Mouse (Mus musculus): ENCODE measurements around the gene Sema4g. TPM values are rescaled to one million over a fixed set of nuclear protein-coding genes. Genes with fewer than 3 reads are reported as not detected.
A peak's percentile ranks its signal among the peaks of the same experiment; 100 is the strongest.

Gene Sema4g
- polyA plus RNA-seq, 1 experiment from 2014 or later: 11.0 TPM

DNA sequence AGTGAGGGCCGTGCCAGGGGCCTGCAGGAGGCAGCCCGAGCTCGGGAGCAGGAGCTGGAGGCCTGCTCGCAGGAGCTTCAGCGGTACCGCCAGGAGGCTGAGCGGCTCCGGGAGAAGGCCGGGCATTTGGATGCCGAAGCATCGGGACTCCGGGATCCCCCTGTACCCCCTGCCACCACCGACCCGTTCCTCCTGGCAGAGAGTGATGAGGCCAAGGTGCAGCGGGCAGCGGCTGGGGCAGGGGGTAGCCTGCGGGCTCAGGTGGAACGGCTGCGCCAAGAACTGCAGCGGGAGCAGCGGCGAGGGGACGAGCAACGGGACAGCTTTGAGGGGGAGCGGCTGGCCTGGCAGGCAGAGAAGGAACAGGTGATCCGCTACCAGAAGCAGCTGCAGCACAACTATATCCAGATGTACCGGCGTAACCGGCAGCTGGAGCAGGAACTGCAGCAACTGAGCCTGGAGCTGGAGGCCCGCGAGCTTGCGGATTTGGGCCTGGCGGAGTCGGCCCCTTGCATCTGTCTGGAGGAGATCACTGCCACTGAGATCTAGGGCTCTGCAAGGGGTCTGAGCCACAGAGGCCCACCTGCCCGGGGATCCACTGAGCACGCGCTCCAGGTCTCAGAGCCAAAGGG lies 37.2 kb downstream of the Sema4g start:
- Histone ChIP-seq H3K9me3 (replicated peaks; ENCODE audit: control insufficient read depth, low read length) (no peaks in the 10 kb centered on the region), H3K4me3 (ENCODE audit: low read depth, low read length) (no peak overlapping the region), H3K9ac (ENCODE audit: low read length) (no peak overlapping the region), H3K36me3 (ENCODE audit: control insufficient read depth, insufficient read depth, low read length) (peaks cover 66% of the 10 kb centered on the region), H3K4me1 (ENCODE audit: control insufficient read depth, insufficient read depth, low read length) (no peaks in the 10 kb centered on the region), H3K27ac (ENCODE audit: low read depth, low read length) (no peak overlapping the region), H3K4me2 (ENCODE audit: low read length) (no peak overlapping the region), H3K27me3 (replicated peaks; ENCODE audit: control insufficient read depth, insufficient read depth, low read length) (no peaks in the 10 kb centered on the region)
- 90% methylated on average over 37 of the region's 37 CpGs for WGBS
- no peak for DNase-seq (ENCODE audit: low spot score)
- ATAC-seq: no peak

DNA sequence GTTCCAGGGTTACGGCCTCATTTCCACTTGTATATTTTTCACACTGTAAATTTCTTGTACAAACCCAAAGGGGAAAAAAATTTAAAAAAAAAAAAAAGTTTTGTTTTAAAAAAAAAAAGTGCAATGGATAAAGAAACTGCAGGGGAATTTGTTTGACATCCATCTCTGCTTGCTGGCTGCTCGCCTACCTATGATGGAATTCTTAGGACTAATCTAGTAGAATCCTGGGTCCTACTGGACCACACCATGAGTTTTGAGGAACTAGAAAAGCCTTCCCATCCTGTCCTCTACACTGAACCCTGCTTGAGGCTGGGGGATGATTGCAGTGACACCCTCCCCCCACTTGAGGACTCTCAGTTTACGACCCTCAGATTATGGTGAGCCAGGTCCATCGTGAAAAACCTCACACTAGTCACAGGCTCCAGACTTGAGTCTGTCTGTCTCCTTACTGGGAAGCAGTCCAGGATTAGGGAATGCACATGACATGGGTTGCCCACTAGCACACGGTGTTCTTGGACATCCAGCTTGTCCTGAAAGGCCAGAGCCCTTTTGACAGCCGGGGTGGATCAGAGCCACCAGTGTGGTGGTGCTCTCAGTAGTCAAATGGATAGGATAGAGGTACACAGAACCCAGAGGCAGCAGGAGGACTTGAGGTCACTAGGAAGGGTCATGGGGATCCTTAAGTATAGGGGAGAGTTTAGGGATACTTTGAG lies 38.2 kb downstream of the Sema4g start:
- 89% methylated on average over 6 of the region's 6 CpGs for WGBS
- Histone ChIP-seq H3K4me3 (ENCODE audit: low read depth, low read length) (no peak overlapping the region), H3K4me2 (ENCODE audit: low read length) (no peak overlapping the region), H3K9ac (ENCODE audit: low read length) (no peak overlapping the region; the same call in 1 of the 2 replicates), H3K36me3 (ENCODE audit: control insufficient read depth, insufficient read depth, low read length) (peaks cover 57% of the 10 kb centered on the region), H3K4me1 (ENCODE audit: control insufficient read depth, insufficient read depth, low read length) (no peaks in the 10 kb centered on the region), H3K27ac (ENCODE audit: low read depth, low read length) (no peak overlapping the region), H3K9me3 (replicated peaks; ENCODE audit: control insufficient read depth, low read length) (no peaks in the 10 kb centered on the region), H3K27me3 (replicated peaks; ENCODE audit: control insufficient read depth, insufficient read depth, low read length) (no peaks in the 10 kb centered on the region)
- ATAC-seq (no peak), DNase-seq (ENCODE audit: low spot score) (no peak)

DNA sequence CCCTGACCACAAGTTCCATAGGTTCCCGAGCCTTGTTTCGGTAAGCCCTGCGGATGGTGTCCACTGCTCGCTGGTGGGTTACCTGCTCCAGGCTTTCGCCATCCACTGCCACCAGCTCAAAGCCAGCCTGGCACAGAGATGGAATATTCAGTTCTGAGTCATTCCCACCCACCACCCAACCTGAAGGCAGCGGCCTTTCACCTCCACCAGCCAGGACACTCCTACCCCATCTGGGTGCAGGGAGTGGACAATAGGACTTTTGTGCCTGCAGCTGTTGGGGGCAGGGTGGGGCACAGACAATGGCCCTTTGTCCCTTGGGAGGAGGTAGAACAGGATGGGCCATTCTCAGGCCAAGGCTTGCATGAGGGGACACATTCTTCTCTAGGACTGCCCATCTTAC lies 38.9 kb downstream of the Sema4g start:
- no peaks in the 10 kb centered on the region for H3K4me1 ChIP-seq (ENCODE audit: control insufficient read depth, insufficient read depth, low read length)
- H3K27me3 ChIP-seq (replicated peaks; ENCODE audit: control insufficient read depth, insufficient read depth, low read length): no peaks in the 10 kb centered on the region
- H3K9ac ChIP-seq (ENCODE audit: low read length): no peak overlapping the region
- H3K4me3 ChIP-seq (ENCODE audit: low read depth, low read length): no peak overlapping the region
- H3K9me3 ChIP-seq (replicated peaks; ENCODE audit: control insufficient read depth, low read length): no peaks in the 10 kb centered on the region
- no peak for DNase-seq (ENCODE audit: low spot score)
- H3K36me3 ChIP-seq (ENCODE audit: control insufficient read depth, insufficient read depth, low read length): peaks cover 50% of the 10 kb centered on the region
- H3K4me2 ChIP-seq (ENCODE audit: low read length): no peak overlapping the region
- no peak for ATAC-seq
- WGBS: 83% methylated on average over 6 of the region's 6 CpGs
- no peak overlapping the region for H3K27ac ChIP-seq (ENCODE audit: low read depth, low read length)

DNA sequence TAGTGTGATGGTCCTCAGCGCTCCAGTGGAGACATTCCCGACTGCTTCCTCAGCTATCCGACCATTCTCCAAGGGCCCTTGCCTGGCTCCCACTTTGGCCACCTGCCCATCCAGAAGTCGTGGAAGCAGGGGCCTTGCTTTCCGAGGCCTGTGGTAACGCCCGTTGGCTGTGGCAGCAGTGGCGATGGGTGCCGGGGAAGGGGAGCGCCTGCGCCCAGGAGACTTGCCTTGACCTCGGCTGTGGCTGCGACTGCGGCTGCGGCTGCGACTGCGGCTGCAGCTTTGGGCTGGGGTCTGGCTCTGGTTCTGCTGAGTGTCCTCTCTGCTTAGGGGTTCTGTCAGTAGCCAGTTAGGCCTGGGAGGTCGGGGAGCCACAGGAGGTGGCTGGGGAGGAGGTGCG lies 39.8 kb downstream of the Sema4g start:
- Histone ChIP-seq H3K4me3 (ENCODE audit: low read depth, low read length) (no peak overlapping the region), H3K27ac (ENCODE audit: low read depth, low read length) (no peak overlapping the region), H3K9ac (ENCODE audit: low read length) (no peak overlapping the region), H3K36me3 (ENCODE audit: control insufficient read depth, insufficient read depth, low read length) (peaks cover 45% of the 10 kb centered on the region), H3K4me1 (ENCODE audit: control insufficient read depth, insufficient read depth, low read length) (no peaks in the 10 kb centered on the region), H3K4me2 (ENCODE audit: low read length) (no peak overlapping the region), H3K9me3 (replicated peaks; ENCODE audit: control insufficient read depth, low read length) (no peaks in the 10 kb centered on the region), H3K27me3 (replicated peaks; ENCODE audit: control insufficient read depth, insufficient read depth, low read length) (no peaks in the 10 kb centered on the region)
- ATAC-seq (no peak), DNase-seq (ENCODE audit: low spot score) (no peak)
- WGBS: 61% methylated on average over 19 of the region's 19 CpGs

DNA sequence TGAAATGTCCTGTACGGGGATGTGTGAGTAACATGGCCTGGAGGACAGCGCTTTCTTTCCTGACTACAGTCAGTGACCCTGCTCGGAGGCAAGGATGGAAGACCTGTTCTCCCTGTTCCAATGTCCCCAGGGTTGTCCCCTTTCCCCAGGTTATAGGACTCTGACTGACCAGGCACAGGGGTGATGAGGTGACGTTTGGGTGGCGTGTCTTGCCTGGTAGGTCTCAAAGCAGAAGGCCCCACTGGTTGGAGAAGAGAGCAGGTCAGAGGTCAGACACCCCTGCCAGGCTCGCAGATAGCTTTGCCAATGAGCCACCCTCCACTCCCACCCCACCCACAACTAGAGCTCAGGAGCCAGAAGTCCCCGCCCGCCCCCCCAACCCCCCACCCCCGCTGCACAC lies 40.7 kb downstream of the Sema4g start:
- H3K4me3 ChIP-seq (ENCODE audit: low read depth, low read length): no peak overlapping the region
- H3K9ac ChIP-seq (ENCODE audit: low read length): no peak overlapping the region
- no peaks in the 10 kb centered on the region for H3K27me3 ChIP-seq (replicated peaks; ENCODE audit: control insufficient read depth, insufficient read depth, low read length)
- H3K36me3 ChIP-seq (ENCODE audit: control insufficient read depth, insufficient read depth, low read length): peaks cover 39% of the 10 kb centered on the region
- H3K4me1 ChIP-seq (ENCODE audit: control insufficient read depth, insufficient read depth, low read length): no peaks in the 10 kb centered on the region
- H3K4me2 ChIP-seq (ENCODE audit: low read length): no peak overlapping the region
- no peak for DNase-seq (ENCODE audit: low spot score)
- H3K9me3 ChIP-seq (replicated peaks; ENCODE audit: control insufficient read depth, low read length): no peaks in the 10 kb centered on the region
- no peak for ATAC-seq
- H3K27ac ChIP-seq (ENCODE audit: low read depth, low read length): no peak overlapping the region
- WGBS: 58% methylated on average over 9 of the region's 9 CpGs

DNA sequence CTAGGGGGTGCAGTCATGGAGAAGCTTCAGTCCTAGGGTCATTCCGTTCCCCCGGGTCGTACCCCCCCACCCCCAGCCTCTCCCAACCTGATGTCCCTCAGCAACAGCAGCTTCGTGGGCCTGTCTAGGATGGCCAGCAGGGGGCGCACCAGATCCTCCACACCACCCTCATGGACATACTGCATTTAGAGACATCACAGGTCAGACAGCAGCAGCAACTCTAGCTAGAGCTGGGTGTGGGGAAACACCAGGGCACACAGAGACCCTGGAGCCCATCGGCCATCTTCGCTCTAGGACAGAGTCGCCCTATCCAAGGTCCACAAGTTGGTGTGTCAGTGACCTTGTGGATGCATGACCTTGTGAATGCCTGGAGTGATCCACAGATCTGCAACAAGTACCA lies 41.2 kb downstream of the Sema4g start:
- Histone ChIP-seq H3K9me3 (replicated peaks; ENCODE audit: control insufficient read depth, low read length) (no peaks in the 10 kb centered on the region), H3K4me3 (ENCODE audit: low read depth, low read length) (no peak overlapping the region), H3K4me1 (ENCODE audit: control insufficient read depth, insufficient read depth, low read length) (no peaks in the 10 kb centered on the region), H3K27ac (ENCODE audit: low read depth, low read length) (no peak overlapping the region), H3K27me3 (replicated peaks; ENCODE audit: control insufficient read depth, insufficient read depth, low read length) (no peaks in the 10 kb centered on the region), H3K9ac (ENCODE audit: low read length) (no peak overlapping the region), H3K36me3 (ENCODE audit: control insufficient read depth, insufficient read depth, low read length) (peaks cover 34% of the 10 kb centered on the region), H3K4me2 (ENCODE audit: low read length) (no peak overlapping the region)
- WGBS: 47% methylated on average over 8 of the region's 8 CpGs
- ATAC-seq (peak; percentile 24), DNase-seq (ENCODE audit: low spot score) (peak; percentile 42)

DNA sequence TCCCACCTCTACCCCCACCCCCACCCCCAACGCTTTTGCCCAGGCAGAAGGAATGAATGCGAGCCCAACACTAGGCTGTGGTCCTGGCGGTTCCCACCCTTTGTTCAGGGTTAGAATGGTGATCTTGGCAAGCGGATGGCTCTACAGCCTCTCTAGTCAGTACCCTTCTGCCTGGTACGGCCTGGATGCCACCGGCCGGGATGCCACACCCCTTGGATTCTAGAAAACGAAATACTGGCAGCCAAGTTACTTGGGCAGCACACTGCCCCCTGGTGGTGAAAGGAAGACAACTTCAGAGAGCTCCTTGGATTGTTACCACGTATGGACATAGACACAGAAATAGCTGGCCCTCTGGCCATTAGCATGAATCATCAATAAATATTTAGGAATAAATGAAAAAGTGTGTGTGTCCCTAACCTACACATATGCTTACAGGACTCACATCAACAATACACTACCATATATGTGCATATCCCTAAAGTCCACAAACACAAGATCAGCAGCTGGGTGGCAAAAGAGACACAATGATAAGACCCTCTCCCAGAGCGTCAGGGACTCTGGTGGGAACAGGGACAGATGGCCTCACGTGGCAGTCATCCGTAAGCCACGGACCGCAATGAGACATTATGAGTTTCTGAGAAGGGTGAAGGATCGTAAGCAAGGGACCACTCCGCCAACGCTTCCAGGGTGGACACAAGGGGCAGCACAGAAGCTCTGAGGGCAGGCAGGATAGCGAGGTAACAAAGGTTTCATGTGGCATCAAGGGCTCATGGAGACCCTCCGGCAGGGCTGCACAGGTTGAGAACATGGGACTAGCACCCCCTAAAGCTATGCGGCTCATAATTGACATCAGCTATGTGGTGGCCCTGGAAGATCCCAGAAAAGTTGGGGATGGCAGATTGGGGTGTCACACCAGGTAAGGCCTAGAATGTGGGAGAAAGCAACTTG lies 42.1 kb downstream of the Sema4g start:
- no peak overlapping the region for H3K9ac ChIP-seq (ENCODE audit: low read length)
- 38% methylated on average over 20 of the region's 20 CpGs for WGBS
- H3K4me1 ChIP-seq (ENCODE audit: control insufficient read depth, insufficient read depth, low read length): no peaks in the 10 kb centered on the region
- ATAC-seq (peak; percentile 36), DNase-seq (ENCODE audit: low spot score) (peak; percentile 94)
- no peak overlapping the region for H3K27ac ChIP-seq (ENCODE audit: low read depth, low read length)
- peak overlapping the region; percentile 36 for H3K4me2 ChIP-seq (ENCODE audit: low read length)
- H3K9me3 ChIP-seq (replicated peaks; ENCODE audit: control insufficient read depth, low read length): no peaks in the 10 kb centered on the region
- H3K4me3 ChIP-seq (ENCODE audit: low read depth, low read length): no peak overlapping the region
- no peaks in the 10 kb centered on the region for H3K27me3 ChIP-seq (replicated peaks; ENCODE audit: control insufficient read depth, insufficient read depth, low read length)
- peaks cover 27% of the 10 kb centered on the region for H3K36me3 ChIP-seq (ENCODE audit: control insufficient read depth, insufficient read depth, low read length)

DNA sequence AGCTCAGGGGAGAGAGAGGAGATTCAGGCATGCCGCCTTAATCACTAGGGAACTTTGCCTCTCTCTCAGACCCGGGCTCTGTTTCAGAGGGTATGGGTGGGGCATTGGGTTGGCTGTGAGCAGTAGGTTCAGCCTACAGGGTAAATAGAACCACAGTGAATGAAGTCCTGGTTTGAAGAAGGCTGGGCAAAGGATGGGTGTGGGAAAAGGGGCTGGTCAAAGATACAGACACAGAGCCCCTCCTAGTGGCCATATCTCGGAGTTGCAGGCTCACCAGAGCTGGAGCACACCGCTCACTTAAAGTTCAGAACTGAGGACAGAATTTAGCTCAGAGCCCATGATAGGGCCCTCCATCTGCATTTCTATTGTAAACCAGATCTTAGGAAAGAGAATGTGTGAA lies 42.9 kb downstream of the Sema4g start:
- DNase-seq (ENCODE audit: low spot score) (peak; percentile 86), ATAC-seq (peak; percentile 66)
- no peak overlapping the region for H3K4me3 ChIP-seq (ENCODE audit: low read depth, low read length)
- no peaks in the 10 kb centered on the region for H3K27me3 ChIP-seq (replicated peaks; ENCODE audit: control insufficient read depth, insufficient read depth, low read length)
- H3K4me1 ChIP-seq (ENCODE audit: control insufficient read depth, insufficient read depth, low read length): no peaks in the 10 kb centered on the region
- WGBS: 16% methylated on average over 4 of the region's 4 CpGs
- H3K36me3 ChIP-seq (ENCODE audit: control insufficient read depth, insufficient read depth, low read length): peaks cover 19% of the 10 kb centered on the region
- H3K9me3 ChIP-seq (replicated peaks; ENCODE audit: control insufficient read depth, low read length): no peaks in the 10 kb centered on the region
- H3K9ac ChIP-seq (ENCODE audit: low read length): no peak overlapping the region
- no peak overlapping the region for H3K4me2 ChIP-seq (ENCODE audit: low read length)
- H3K27ac ChIP-seq (ENCODE audit: low read depth, low read length): no peak overlapping the region
